Mouse (Mus musculus): ENCODE data around the gene Oxsm.

Oxsm gene

GRCm38 (mm10) chr14:16249171-16249874, at the start of gene Oxsm, which contains the start of gene Ngly1:
TSS of gene Oxsm (minus strand) at chr14:16249808.
TSS of gene Ngly1 (plus strand) at chr14:16249280.
- peak; percentile 87 for DNase-seq (ENCODE audit: low read depth, low spot score)

- DNase-seq (ENCODE audit: low read depth, low spot score) = no peak
These were observed 47.3 kb upstream of the Oxsm start for GRCm38 (mm10) chr14:16296816-16297468.

- DNase-seq (ENCODE audit: low read depth, low spot score) = no peak
These were observed 44.3 kb upstream of the Oxsm start for GRCm38 (mm10) chr14:16293921-16294320.

- DNase-seq (ENCODE audit: low read depth, low spot score) = no peak
These were observed 43.4 kb upstream of the Oxsm start for GRCm38 (mm10) chr14:16293015-16293414.

- no peak for DNase-seq (ENCODE audit: low read depth, low spot score)
These were observed 42.8 kb upstream of the Oxsm start for GRCm38 (mm10) chr14:16292371-16292770.

- no peak for DNase-seq (ENCODE audit: low read depth, low spot score)
These were observed 34.4 kb upstream of the Oxsm start for GRCm38 (mm10) chr14:16283966-16284365.

GRCm38 (mm10) chr14:16279196-16279595, 29.6 kb upstream of the Oxsm start:
- DNase-seq (ENCODE audit: low read depth, low spot score) = no peak

- no peak for DNase-seq (ENCODE audit: low read depth, low spot score)
These were observed 24.1 kb upstream of the Oxsm start for GRCm38 (mm10) chr14:16273677-16274076.

GRCm38 (mm10) chr14:16269776-16270175, 20.2 kb upstream of the Oxsm start:
- DNase-seq (ENCODE audit: low read depth, low spot score) = no peak

GRCm38 (mm10) chr14:16267028-16267427, 17.4 kb upstream of the Oxsm start:
- no peak for DNase-seq (ENCODE audit: low read depth, low spot score)

GRCm38 (mm10) chr14:16261869-16262268, 12.3 kb upstream of the Oxsm start:
- no peak for DNase-seq (ENCODE audit: low read depth, low spot score)

GRCm38 (mm10) chr14:16260541-16260940, 10.9 kb upstream of the Oxsm start:
- DNase-seq (ENCODE audit: low read depth, low spot score) = no peak

- DNase-seq (ENCODE audit: low read depth, low spot score) = no peak
These were observed 6.6 kb upstream of the Oxsm start for GRCm38 (mm10) chr14:16256209-16256608.

GRCm38 (mm10) chr14:16255745-16256144, 6.1 kb upstream of the Oxsm start:
- no peak for DNase-seq (ENCODE audit: low read depth, low spot score)

GRCm38 (mm10) chr14:16250099-16250498, 491 bp upstream of the Oxsm start:
- DNase-seq (ENCODE audit: low read depth, low spot score) = no peak

GRCm38 (mm10) chr14:16248603-16249157, 928 bp downstream of the Oxsm start:
- no peak for DNase-seq (ENCODE audit: low read depth, low spot score)

- no peak for DNase-seq (ENCODE audit: low read depth, low spot score)
These were observed 1.5 kb downstream of the Oxsm start for GRCm38 (mm10) chr14:16248135-16248534.

GRCm38 (mm10) chr14:16246340-16246912, 3.2 kb downstream of the Oxsm start:
- no peak for DNase-seq (ENCODE audit: low read depth, low spot score)

- DNase-seq (ENCODE audit: low read depth, low spot score) = no peak
These were observed 4.5 kb downstream of the Oxsm start for GRCm38 (mm10) chr14:16245127-16245526.

GRCm38 (mm10) chr14:16244370-16244769, 5.2 kb downstream of the Oxsm start:
- DNase-seq (ENCODE audit: low read depth, low spot score) = no peak

- DNase-seq (ENCODE audit: low read depth, low spot score) = no peak
These were observed 5.9 kb downstream of the Oxsm start for GRCm38 (mm10) chr14:16243603-16244209.

- DNase-seq (ENCODE audit: low read depth, low spot score) = peak; percentile 89
These were observed 6.5 kb downstream of the Oxsm start for GRCm38 (mm10) chr14:16242947-16243602.

Data from mesoderm, embryonic 11.5 days (tissue).